Mouse (Mus musculus) cerebellum, adult 11 months (tissue): Measurements from ENCODE around the gene Klkb1.

ENCODE experiments used
- DNase-seq: peaks from one replicate; pipeline ENCODE4 v3.0.0; 2022

Gene Klkb1

DNA sequence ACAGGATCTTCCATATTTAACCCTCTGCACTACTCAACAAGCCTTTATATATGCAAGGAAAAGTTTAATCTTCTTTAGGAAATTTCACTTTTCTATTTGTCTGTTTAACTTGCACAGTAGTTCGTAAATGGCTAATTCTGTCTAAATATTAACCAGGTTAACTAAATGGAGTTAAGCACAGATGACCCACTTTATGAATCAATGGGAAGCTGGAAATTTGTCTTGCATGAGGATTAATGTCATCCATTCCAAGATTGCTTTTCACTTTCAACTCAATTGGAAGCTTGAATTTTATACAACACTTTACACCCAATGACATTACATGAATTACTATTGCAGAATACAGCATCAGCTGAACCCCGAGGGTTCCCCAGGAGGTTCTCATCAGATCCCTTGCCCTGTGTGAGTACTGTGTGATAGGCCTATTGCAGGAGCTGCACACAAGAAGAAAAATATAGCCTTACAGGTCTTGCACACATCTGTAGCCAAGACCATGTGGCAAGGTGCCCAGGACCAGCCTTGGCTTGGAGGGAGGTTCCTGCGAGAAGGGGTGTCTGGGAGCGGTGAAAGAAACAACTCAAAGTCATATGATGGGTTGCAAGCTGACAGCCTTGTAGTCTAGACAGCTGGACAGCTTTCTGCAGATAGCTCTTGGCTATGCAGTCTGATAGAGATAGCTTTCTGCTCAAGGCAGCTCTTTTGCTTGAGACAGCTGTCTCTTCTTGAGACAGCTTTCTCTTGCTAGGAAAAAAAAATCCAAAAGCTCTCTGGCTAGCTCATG is 26.9 kb downstream of the Klkb1 start:
- no peak for DNase-seq

- DNase-seq, result no peak
Measured at GRCm38 (mm10) chr8:45266993-45267392, 27.7 kb downstream of the Klkb1 start.

- DNase-seq, result no peak
Measured at GRCm38 (mm10) chr8:45264918-45265317, 29.7 kb downstream of the Klkb1 start.

- DNase-seq, result no peak
Measured at GRCm38 (mm10) chr8:45262851-45263250, 31.8 kb downstream of the Klkb1 start.

DNA sequence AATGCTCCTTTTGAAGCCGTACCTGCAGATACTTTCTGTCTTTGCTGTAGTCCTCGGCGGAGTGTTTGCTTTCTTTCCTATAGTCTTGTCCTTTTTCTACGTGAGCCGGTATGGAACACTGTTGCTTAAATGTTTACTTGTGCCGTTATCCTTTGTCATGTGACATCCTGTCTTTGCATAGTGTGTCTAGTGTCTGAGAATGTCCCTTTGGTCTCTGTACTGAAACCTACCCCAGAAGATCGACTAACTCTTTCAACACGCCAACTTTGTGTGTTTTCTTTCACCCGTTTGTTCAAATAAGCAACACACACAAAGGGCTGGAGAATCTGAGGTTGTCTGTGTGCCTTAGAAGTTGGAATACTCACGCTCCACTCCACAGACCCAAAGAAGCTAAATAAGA is 32.7 kb downstream of the Klkb1 start, which contains the start of gene F11:
Gene F11, minus strand, starts transcription at position 112 of the 400 bp plus-strand sequence.
- no peak for DNase-seq

- no peak for DNase-seq
Measured at GRCm38 (mm10) chr8:45258421-45258820, 36.2 kb downstream of the Klkb1 start.

DNA sequence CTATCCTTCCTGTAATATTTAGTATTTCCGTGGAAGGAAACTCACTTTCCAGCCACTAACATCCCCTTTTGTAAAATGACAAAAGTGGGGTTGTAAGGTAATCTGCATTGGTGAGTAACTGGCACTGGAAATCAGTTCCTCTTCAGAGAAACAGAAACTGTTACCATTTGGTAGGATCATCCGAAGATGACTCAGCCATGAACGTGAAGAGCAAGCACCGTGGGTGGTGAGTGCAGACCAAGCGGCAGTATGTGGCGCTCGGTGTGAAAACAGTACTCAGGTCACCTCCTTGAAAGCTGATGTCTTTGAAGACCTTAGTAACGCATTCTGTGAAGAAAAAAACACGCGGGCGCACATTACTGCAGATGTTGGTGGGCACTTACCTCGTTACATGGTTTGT is 39.6 kb downstream of the Klkb1 start:
- DNase-seq, result no peak

DNA sequence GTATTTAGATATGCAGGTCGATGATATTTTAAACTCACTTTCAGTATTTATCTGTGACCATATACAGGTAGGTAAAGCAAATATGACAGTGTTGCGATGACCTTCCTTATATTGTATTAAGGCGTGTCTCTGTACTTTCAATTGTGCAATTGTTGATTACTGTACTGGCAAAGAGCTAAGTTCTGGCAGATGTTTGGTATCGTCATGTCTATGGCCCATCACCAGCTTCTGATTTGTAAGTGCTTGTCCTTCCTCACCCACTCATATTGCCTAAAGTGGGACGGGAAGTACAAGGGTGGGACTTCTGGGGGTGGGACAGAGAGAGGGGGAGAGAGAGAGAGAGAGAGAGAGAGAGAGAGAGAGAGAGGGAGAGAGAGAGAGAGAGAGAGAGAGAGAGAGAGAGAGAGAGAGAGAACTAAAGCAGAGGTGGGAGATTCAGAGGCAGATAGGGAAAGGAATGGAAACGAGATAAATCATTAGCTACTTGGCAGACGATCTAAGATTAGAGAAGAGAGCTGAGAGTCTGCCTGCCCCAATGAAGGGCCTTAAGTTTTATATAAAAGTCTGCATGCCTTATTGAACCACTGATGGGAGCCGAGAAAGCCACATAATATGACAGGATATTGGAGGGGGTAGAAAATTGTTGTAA is 40.3 kb downstream of the Klkb1 start:
- DNase-seq, result no peak

- no peak for DNase-seq
Measured at GRCm38 (mm10) chr8:45253586-45253985, 41.1 kb downstream of the Klkb1 start.

- no peak for DNase-seq
Measured at GRCm38 (mm10) chr8:45253111-45253510, 41.5 kb downstream of the Klkb1 start.

DNA sequence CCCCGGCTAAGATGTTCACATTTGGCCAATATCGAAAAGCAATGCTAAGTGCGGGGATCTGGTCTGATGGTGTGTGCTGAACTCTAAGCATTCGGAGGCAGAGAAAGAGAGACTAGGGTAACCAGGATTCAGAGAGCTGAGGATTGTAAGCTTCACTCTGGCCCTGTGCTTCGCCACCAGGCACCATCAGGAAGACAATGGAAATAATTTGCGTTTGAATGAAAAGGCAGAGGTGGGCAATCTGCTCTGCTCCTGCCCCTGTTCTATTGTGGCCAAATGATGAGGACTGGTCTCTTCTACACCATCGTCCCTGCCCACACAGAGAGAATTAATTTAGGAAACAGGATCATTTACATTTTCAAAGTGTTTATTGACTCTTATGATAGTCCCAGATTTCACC is 48.4 kb downstream of the Klkb1 start:
- no peak for DNase-seq

DNA sequence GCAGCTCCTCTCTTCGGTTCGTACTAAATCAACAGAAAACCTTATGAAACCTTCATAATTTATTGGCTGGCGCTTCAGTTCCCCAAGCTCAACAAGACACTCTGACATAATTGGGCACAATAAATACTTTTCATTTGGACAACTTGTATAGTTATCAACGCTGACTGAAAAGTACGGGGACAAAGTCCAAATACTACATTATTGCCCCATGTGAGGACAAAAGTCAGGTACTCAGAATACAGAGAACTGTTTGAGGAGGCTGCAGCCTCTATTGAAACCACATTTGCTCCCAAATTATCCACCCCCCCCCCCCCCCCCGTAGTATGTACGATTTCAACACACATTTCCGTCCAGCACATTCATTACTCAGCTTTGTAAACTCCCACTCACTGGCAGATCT is 55.3 kb downstream of the Klkb1 start:
- DNase-seq, result no peak

DNA sequence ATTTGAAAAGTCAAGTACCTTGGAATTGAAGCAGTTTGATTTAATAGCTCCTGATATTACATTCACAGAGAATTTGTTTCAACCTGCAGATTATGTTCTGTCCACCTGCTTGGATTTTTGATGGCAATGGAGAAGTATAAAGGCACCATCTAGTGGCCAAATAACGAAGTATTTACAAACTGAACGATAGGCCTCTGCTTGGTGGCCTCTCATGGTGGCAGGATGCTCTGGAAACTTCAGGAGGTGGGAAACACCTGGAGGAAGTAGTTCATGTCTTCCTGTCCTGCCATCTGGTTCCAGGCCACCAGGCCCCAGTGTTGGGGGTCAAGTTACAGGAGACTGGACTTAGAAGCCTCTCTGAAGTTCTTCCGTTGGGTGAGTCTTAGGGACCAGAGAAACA is 56.4 kb downstream of the Klkb1 start:
- peak; percentile 7 for DNase-seq

DNA sequence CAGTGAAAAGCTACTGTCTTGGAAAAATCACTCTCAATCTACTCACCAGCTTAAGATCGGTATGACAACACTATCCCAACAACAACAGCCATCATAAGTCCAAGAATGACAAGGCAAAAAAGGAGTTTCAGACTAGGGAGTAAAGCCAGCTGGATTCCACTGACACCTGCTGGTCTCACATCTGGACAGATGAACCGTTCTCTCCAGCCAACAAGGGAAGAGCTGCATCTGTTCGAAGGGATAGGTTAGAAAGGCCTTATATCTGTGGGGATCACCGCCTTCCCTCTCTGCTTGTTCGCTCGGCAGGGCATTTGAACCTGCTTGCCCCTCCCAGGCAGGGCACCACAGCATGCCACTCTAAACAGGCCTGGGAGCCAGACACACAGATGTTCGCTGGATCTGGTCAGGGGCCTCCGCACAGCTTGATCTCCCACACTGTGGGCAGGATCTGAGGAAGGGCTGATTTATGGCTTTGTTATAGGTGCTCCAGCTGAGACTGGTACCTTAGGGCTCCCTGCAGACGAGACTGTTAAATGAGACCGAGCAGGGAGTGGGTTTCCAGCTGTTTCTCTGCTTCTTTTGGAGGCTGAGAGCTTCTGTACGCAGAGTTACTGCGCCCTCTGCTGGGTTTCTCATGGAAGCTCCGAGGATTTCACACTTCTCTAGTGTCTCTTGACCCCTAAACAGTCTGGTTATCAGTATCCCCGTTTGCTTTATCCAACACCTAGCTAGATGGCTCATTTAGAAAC is 58.3 kb downstream of the Klkb1 start:
- no peak for DNase-seq

GRCm38 (mm10) chr8:45235228-45235627 is 59.4 kb downstream of the Klkb1 start:
- no peak for DNase-seq

GRCm38 (mm10) chr8:45233256-45233655 is 61.4 kb downstream of the Klkb1 start:
- no peak for DNase-seq
